Mouse (Mus musculus) MEL (cell line): ENCODE data around the gene 4930503B20Rik.

Experiments used
- CHD1 ChIP-seq: IDR thresholded peaks from 2 replicates; pipeline ENCODE4 v1.6.1; 2012; ENCODE audit warnings: low read depth, mild to moderate bottlenecking, inconsistent platforms, low read length, improper control_type of control experiment
- CTCF ChIP-seq, 3 experiments: IDR thresholded peaks in 2 of 3; conservative IDR thresholded peaks in 1 of 3; 2 replicates each; pipeline ENCODE4 v1.5.1; 2011 to 2012; ENCODE audit warnings: low read length in 3 of 3, low read depth in 2 of 3, mild to moderate bottlenecking in 2 of 3, improper control_type of control experiment in 1 of 3, inconsistent platforms in 1 of 3, mixed read lengths in 1 of 3, moderate library complexity in 1 of 3; ENCODE audit not compliant: control insufficient read depth in 1 of 3, insufficient read depth in 1 of 3, poor library complexity in 1 of 3, severe bottlenecking in 1 of 3
- E2F4 ChIP-seq: IDR thresholded peaks from 2 replicates; pipeline ENCODE4 v1.6.1; 2011; ENCODE audit warnings: low read depth, low read length, improper control_type of control experiment, borderline replicate concordance
- EP300 ChIP-seq, 2 experiments: IDR thresholded peaks; 2 replicates each; pipeline ENCODE4 v1.6.1; 2011; ENCODE audit warnings: improper control_type of control experiment in 2 of 2, low read length in 2 of 2, low read depth in 1 of 2, mild to moderate bottlenecking in 1 of 2
- GABPA ChIP-seq: IDR thresholded peaks from 2 replicates; pipeline ENCODE4 v1.6.1; 2012; ENCODE audit warnings: low read depth, mild to moderate bottlenecking, inconsistent platforms, low read length, improper control_type of control experiment, moderate library complexity
- GATA1 ChIP-seq: IDR thresholded peaks from 2 replicates; pipeline ENCODE4 v1.6.1; 2011; ENCODE audit warnings: low read depth, low read length, improper control_type of control experiment
- JUND ChIP-seq: IDR thresholded peaks from 2 replicates; pipeline ENCODE4 v1.6.1; 2011; ENCODE audit warnings: low read depth, mild to moderate bottlenecking, improper control_type of control experiment, low read length
- MYB ChIP-seq: IDR thresholded peaks from 2 replicates; pipeline ENCODE4 v1.6.1; 2011; ENCODE audit warnings: mild to moderate bottlenecking, low read depth, low read length, improper control_type of control experiment
- POLR2A ChIP-seq, 2 experiments: IDR thresholded peaks; 2 replicates each; pipeline ENCODE4 v1.6.1; 2011 to 2012; ENCODE audit warnings: low read length in 2 of 2, mild to moderate bottlenecking in 2 of 2, control low read depth in 1 of 2, improper control_type of control experiment in 1 of 2, low read depth in 1 of 2, moderate library complexity in 1 of 2; ENCODE audit not compliant: control insufficient read depth in 1 of 2, insufficient read depth in 1 of 2, poor library complexity in 1 of 2
- RCOR1 ChIP-seq: IDR thresholded peaks from 2 replicates; pipeline ENCODE4 v1.6.1; 2012; ENCODE audit warnings: low read depth, mild to moderate bottlenecking, inconsistent platforms, low read length, improper control_type of control experiment
- SIN3A ChIP-seq: IDR thresholded peaks from 2 replicates; pipeline ENCODE4 v1.6.1; 2012; ENCODE audit warnings: low read length, improper control_type of control experiment, inconsistent platforms
- TCF12 ChIP-seq: IDR thresholded peaks from 2 replicates; pipeline ENCODE4 v1.6.1; 2014; ENCODE audit warnings: low read depth, mild to moderate bottlenecking, inconsistent platforms, low read length, improper control_type of control experiment, moderate library complexity
- ZC3H11A ChIP-seq: IDR thresholded peaks from 2 replicates; pipeline ENCODE4 v1.6.1; 2012; ENCODE audit warnings: low read depth, mild to moderate bottlenecking, inconsistent platforms, low read length, improper control_type of control experiment
- ZNF384 ChIP-seq: IDR thresholded peaks from 2 replicates; pipeline ENCODE4 v1.6.1; 2012; ENCODE audit warnings: low read depth, mild to moderate bottlenecking, inconsistent platforms, low read length, improper control_type of control experiment

DNA sequence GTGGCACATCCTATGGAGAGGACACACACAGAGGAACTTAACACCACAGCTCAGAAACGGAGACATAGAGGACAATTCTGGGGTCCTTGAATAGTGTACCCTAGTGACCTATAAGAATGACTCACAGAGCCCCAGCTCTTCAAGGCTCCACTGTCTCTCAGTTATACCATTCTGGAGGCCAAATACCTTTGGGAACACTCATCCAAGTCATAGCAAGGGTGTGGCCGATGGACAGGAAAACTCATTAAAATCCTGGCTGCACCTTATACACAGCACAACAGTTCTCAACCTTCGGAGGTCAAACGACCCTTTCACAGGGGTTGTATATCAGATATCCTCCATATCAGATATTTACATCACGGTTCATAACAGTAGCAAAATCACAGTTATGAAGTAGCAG, 18.6 kb downstream of the 4930503B20Rik start:
- TF ChIP-seq GABPA (no peak), GATA1 (no peak), EP300 (IDR thresholded peaks at IDR 0.05; ENCODE audit: low read depth in 1 of 2, low read length in 2 of 2) (no peak), POLR2A (IDR thresholded peaks at IDR 0.05; ENCODE audit: control insufficient read depth in 1 of 2, insufficient read depth in 1 of 2, low read depth in 1 of 2, low read length in 2 of 2, poor library complexity in 1 of 2) (no peak), CHD1 (no peak), CTCF (IDR thresholded peaks at IDR 0.05 in 2 of 3, conservative IDR thresholded peaks at IDR 0.05 in 1 of 3; ENCODE audit: control insufficient read depth in 1 of 3, insufficient read depth in 1 of 3, low read depth in 2 of 3, low read length in 3 of 3, poor library complexity in 1 of 3, severe bottlenecking in 1 of 3) (no peak), ZNF384 (no peak), RCOR1 (no peak), JUND (no peak), SIN3A (no peak), MYB (no peak), TCF12 (no peak), ZC3H11A (no peak), E2F4 (no peak)
